Mouse (Mus musculus) ES-Bruce4 (cell line): ENCODE results near the gene Mpp4.

Experiments used
- CTCF ChIP-seq: IDR thresholded peaks from one replicate; pipeline ENCODE4 v1.8.1; 2011; ENCODE audit warnings: low read depth, low read length
- EP300 ChIP-seq: IDR thresholded peaks from 2 replicates; pipeline ENCODE4 v1.6.1; 2011; ENCODE audit warnings: low read depth, low read length; ENCODE audit not compliant: insufficient read depth
- POLR2A ChIP-seq: IDR thresholded peaks from one replicate; pipeline ENCODE4 v1.8.1; 2011; ENCODE audit warnings: low read length; ENCODE audit not compliant: insufficient read depth

GRCm38 (mm10) chr1:59134419-59134818 lies 28.8 kb downstream of the Mpp4 start:
- TF ChIP-seq POLR2A = no peak
- no peak for TF ChIP-seq CTCF
- TF ChIP-seq EP300 = no peak
